Mouse (Mus musculus) liver, adult 2 months (tissue): Measurements from ENCODE around the gene Zfp37.

Experiments used
- CTCF ChIP-seq: fragments of 200-500 bp; IDR thresholded peaks from 2 replicates; pipeline ENCODE4 v1.5.1; 2011; ENCODE audit warnings: low read depth, low read length, control low read depth
- POLR2A ChIP-seq: fragments of 200-500 bp; IDR thresholded peaks from 2 replicates; pipeline ENCODE4 v1.6.1; 2011; ENCODE audit warnings: low read length, control low read depth; ENCODE audit not compliant: insufficient read depth; ENCODE audit errors: extremely low read depth

- TF ChIP-seq CTCF: no peak
- no peak for TF ChIP-seq POLR2A
These were observed 9.7 kb upstream of the Zfp37 start for GRCm38 (mm10) chr4:62240586-62240985.
